Mouse (Mus musculus) small intestine, adult 2 months (tissue): ENCODE data around the gene Ccnd3. TPM values are rescaled to one million over a fixed set of nuclear protein-coding genes. Genes with fewer than 3 reads are reported as not detected.

Experiments used
- H3K27ac ChIP-seq: fragments of 200-500 bp; 2 replicates; pipeline ENCODE4 v1.5.1; 2012; ENCODE audit warnings: low read depth, low read length, control low read depth, inconsistent platforms; ENCODE audit not compliant: insufficient read depth
- H3K27me3 ChIP-seq: fragments of 200-500 bp; 2 replicates; pipeline ENCODE4 v1.6.1; 2012; ENCODE audit warnings: mild to moderate bottlenecking, moderate library complexity, low read length, inconsistent platforms; ENCODE audit not compliant: control insufficient read depth, insufficient read depth
- H3K36me3 ChIP-seq: fragments of 200-500 bp; 2 replicates; pipeline ENCODE4 v1.6.1; 2012; ENCODE audit warnings: mild to moderate bottlenecking, low read length, control low read depth, inconsistent platforms; ENCODE audit not compliant: control insufficient read depth, insufficient read depth
- H3K4me1 ChIP-seq: fragments of 200-500 bp; 2 replicates; pipeline ENCODE4 v1.6.1; 2012; ENCODE audit warnings: low read length, inconsistent platforms, mixed read lengths; ENCODE audit not compliant: control insufficient read depth, insufficient read depth, insufficient read length
- H3K4me3 ChIP-seq: fragments of 200-500 bp; 2 replicates; pipeline ENCODE4 v1.5.1; 2012; ENCODE audit warnings: low read depth, mild to moderate bottlenecking, control low read depth, inconsistent platforms, low read length, moderate library complexity
- CTCF ChIP-seq: fragments of 200-500 bp; IDR thresholded peaks from 2 replicates; pipeline ENCODE4 v1.5.1; 2012; ENCODE audit warnings: low read depth, mild to moderate bottlenecking, control low read depth, inconsistent platforms, low read length, moderate library complexity, mixed read lengths; ENCODE audit not compliant: insufficient replicate concordance, insufficient read length; ENCODE audit errors: extremely low read depth
- POLR2A ChIP-seq: fragments of 200-500 bp; IDR thresholded peaks from 2 replicates; pipeline ENCODE4 v1.6.1; 2012; ENCODE audit warnings: low read depth, mild to moderate bottlenecking, control low read depth, inconsistent platforms, low read length, moderate library complexity
- WGBS: fragments of 180-500 bp; shearing (Covaris S2); methylation state at CpG from one replicate; pipeline ENCODE4 v1.1.7; 2018; 5-methylcytosine and 5-hydroxymethylcytosine counted together
- polyA plus RNA-seq: library from polyadenylated mRNA; depleted of rRNA; stranded (reverse); fragments of >200 nt; gene quantifications from 2 replicates; pipeline ENCODE4 v1.2.3, GENCODE M21; 2012

Ccnd3 gene
- polyA plus RNA-seq, 1 experiment, result 54.9 TPM

DNA sequence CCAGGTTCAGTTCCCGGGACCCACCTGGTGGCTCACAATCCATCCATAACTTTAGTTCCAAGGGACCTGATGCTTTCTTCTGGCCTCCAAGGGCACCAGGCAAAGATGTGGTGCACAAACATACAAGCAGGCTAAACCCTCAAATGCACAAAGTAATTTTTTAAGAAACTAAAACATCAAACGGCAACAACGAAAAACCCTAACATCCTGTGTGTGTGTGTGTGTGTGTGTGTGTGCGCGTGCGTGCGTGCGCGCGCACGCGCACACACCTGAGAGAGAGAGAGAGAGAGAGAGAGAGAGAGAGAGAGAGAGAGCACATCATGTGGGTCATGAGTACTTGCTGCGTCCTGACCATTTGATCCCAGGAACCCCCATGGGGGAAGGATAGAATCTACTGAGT, 28.8 kb downstream of the Ccnd3 start:
- 91% methylated on average over 13 of the region's 13 CpGs for WGBS
- H3K4me3 ChIP-seq, result no peak overlapping the region
- no peaks in the 10 kb centered on the region for H3K27me3 ChIP-seq
- TF ChIP-seq CTCF (no peak), POLR2A (no peak)
- no peaks in the 10 kb centered on the region for H3K36me3 ChIP-seq
- no peaks in the 10 kb centered on the region for H3K4me1 ChIP-seq
- no peak overlapping the region for H3K27ac ChIP-seq

DNA sequence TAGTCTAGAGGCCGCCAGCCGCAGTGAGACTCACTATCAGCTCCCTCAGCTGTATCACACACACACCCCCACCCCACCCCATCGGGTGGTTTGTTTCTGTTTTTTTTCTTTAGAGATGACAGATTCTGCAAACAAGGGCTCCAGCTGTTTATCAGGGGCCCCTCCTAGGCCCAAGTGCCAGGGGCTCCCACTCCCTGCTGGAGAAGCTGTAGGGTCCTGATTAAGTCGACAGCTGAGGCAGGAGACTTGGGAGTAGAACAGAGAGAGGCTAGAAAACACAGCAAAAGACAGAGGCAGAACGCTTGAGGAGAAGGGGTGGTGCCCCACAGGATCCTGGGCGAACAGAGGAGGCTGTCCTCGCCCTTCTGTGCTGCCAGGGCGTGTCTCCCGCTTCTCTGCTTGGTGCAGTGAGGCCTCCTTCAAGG, 31.0 kb downstream of the Ccnd3 start:
- Histone ChIP-seq H3K27ac (no peak overlapping the region), H3K36me3 (no peaks in the 10 kb centered on the region), H3K4me3 (no peak overlapping the region), H3K27me3 (no peaks in the 10 kb centered on the region), H3K4me1 (no peaks in the 10 kb centered on the region)
- TF ChIP-seq POLR2A (no peak), CTCF (no peak)
- WGBS, result 51% methylated on average over 9 of the region's 9 CpGs

DNA sequence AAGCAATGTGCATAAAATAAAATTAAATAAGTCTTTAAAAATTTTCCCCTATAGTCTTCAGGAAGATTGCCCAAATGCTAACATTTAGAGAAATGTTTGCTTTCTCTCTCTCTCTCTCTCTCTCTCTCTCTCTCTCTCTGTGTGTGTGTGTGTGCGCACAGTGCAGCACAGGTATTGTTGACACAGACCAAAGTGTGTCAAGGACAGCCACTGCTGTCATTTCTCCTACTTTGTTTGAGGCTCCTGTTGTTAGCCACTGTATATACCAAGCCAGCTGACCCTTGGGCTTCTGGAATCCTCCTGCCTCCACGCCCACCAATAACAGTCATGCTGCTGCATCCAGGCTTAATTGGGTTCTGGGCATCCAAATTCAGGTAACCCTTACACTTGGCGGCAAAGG, 33.2 kb downstream of the Ccnd3 start:
- Histone ChIP-seq H3K27me3 (no peaks in the 10 kb centered on the region), H3K4me1 (peaks cover 2% of the 10 kb centered on the region), H3K36me3 (no peaks in the 10 kb centered on the region), H3K4me3 (no peak overlapping the region), H3K27ac (no peak overlapping the region)
- no peak for TF ChIP-seq CTCF
- TF ChIP-seq POLR2A, result no peak
- 91% methylated on average over 3 of the region's 3 CpGs for WGBS

DNA sequence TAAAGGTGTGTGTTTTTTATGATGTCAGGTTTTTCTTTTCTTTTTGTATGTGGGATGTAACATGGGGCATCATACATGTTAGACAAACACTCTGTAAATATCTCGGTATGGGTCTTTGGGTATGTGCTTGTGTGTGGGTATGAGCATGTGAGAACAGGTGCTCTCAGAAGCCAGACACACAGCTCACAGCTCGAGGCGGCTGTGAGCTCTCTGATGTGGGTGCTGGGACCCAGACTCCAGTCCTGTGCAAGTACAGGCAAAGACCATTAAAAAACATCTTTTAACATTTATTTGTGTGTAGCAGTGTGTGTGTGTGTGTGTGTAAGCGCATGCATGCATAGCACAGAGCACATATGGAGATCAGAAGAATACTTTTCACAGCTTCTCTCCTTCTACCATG, 34.3 kb downstream of the Ccnd3 start:
- H3K4me3 ChIP-seq, result no peak overlapping the region
- 92% methylated on average over 4 of the region's 4 CpGs for WGBS
- TF ChIP-seq CTCF (no peak), POLR2A (no peak)
- H3K4me1 ChIP-seq, result peaks cover 2% of the 10 kb centered on the region
- H3K36me3 ChIP-seq, result no peaks in the 10 kb centered on the region
- H3K27ac ChIP-seq, result no peak overlapping the region
- no peaks in the 10 kb centered on the region for H3K27me3 ChIP-seq

DNA sequence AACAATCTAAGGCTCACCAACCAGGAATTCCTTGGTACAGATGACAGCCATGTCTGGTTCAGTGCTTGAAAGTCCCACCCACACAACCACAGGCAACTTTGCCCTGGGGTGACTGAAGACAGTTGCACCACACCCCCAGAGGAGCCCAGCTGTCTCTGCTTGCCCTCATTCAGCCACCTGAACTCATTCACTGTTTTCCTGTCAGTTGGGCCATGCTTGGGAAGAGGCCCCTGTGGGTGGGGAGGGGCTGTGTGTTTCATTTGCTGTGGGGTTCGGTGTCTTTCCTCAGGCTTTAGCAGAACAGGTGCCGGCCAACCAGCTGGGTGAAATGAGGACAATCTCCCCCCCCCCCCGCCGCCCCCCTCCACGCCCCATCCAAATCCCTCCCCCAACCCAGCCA, 37.2 kb downstream of the Ccnd3 start:
- Histone ChIP-seq H3K27ac (no peak overlapping the region), H3K4me3 (no peak overlapping the region), H3K27me3 (no peaks in the 10 kb centered on the region), H3K4me1 (peaks cover 2% of the 10 kb centered on the region), H3K36me3 (no peaks in the 10 kb centered on the region)
- TF ChIP-seq CTCF, result no peak
- TF ChIP-seq POLR2A, result no peak
- 49% methylated on average over 5 of the region's 5 CpGs for WGBS

DNA sequence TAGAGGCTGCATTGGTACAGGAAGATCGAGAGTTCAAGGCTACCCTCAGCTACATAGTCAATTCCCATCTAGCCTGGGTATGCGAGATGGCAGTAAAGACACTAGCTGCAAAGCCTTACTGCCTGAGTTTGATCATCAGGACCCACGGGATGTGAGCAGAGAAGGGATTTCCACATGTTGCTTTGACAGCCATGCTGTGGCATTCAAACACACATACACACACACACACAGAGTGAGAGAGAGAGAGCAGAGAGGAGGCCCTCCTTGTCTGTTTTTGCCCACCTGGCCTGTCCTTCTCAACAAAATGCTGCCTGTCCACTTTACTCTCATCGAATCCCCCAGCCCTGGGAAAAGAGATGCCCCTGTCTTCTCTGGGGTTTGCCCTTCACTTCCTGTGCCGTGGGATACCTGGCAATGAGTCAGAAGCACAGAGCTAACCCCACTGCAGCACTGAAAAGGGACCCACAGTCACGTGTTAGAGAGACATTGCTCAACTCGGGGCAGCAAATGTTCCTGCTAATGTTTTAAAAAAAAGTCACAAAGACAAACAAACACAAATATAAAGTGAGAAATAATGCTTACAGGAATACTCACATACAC, 38.3 kb downstream of the Ccnd3 start:
- H3K27me3 ChIP-seq, result no peaks in the 10 kb centered on the region
- H3K36me3 ChIP-seq, result no peaks in the 10 kb centered on the region
- no peak overlapping the region for H3K4me3 ChIP-seq
- WGBS, result 67% methylated on average over 7 of the region's 7 CpGs
- no peak overlapping the region for H3K27ac ChIP-seq
- peaks cover 2% of the 10 kb centered on the region for H3K4me1 ChIP-seq
- TF ChIP-seq POLR2A (no peak), CTCF (no peak)

DNA sequence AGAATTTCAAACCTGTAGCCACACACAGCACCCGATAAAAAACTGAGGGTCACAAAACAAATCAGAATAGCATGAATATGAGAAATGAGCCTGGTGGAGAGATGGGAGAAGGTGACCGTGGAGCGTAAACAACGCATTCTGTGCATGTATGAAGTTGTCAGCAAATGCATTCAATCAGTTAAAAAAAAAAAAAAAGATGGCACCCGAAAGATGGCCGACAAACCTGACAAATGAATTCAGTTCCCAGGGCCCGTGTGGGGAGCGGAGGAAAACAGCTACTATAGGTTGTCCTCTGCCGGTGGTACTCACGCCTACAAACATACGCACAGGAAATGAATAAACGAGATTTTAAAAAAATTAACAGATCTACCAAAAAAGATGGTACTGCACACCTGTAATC, 40.3 kb downstream of the Ccnd3 start:
- Histone ChIP-seq H3K4me3 (no peak overlapping the region), H3K36me3 (no peaks in the 10 kb centered on the region), H3K27me3 (no peaks in the 10 kb centered on the region), H3K4me1 (peaks cover 2% of the 10 kb centered on the region), H3K27ac (no peak overlapping the region)
- TF ChIP-seq CTCF, result no peak
- TF ChIP-seq POLR2A, result no peak
- WGBS, result 93% methylated on average over 12 of the region's 12 CpGs

DNA sequence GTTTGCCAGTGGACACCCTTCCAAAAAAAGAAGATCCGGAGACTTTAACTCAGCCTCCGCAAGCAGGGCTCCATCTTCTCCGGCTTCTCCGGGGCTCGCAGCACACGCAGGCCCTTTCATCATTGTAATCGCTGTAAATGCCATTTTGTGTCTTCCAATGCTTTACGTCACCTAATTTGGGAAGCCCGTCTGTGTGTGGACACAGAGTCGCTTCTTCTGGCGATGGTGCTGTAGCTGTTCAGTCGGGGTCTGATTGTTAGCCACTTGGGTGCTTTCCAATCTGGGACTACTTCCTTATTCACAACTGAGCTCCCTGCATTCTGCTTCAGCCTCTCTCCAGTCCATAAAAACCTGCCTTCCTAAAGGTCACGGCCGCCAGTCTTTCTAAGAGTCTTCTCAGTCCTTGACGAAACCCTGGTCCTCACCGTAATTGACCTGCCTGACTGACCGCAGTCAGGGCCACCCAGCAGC, 41.0 kb downstream of the Ccnd3 start:
- 79% methylated on average over 17 of the region's 17 CpGs for WGBS
- Histone ChIP-seq H3K4me1 (peaks cover 2% of the 10 kb centered on the region), H3K4me3 (peak overlapping the region; percentile 21; the same call in 1 of the 2 replicates), H3K27me3 (no peaks in the 10 kb centered on the region), H3K27ac (no peak overlapping the region), H3K36me3 (no peaks in the 10 kb centered on the region)
- TF ChIP-seq POLR2A, result no peak
- TF ChIP-seq CTCF, result no peak
